Mouse (Mus musculus): ENCODE results near the gene Krtap28-13. TPM values are rescaled to one million over a fixed set of nuclear protein-coding genes. Genes with fewer than 3 reads are reported as not detected.

The Krtap28-13 gene
- polyA plus RNA-seq (2012; ENCODE audit: low replicate concordance) = not detected in 2 replicates

GRCm38 (mm10) chr1:83060643-83061042 is at the start of gene Krtap28-13:
Gene Krtap28-13, plus strand, starts transcription at chr1:83060930.

GRCm38 (mm10) chr1:83038109-83038672 is 22.5 kb upstream of the Krtap28-13 start, which contains the start of gene Slc19a3:
Gene Slc19a3, minus strand, starts transcription at chr1:83038448.

GRCm38 (mm10) chr1:83042380-83042779 is 18.4 kb upstream of the Krtap28-13 start, which contains the start of gene Krtap28-10:
Gene Krtap28-10, minus strand, starts transcription at chr1:83042480.

GRCm38 (mm10) chr1:83044882-83045427 is 15.8 kb upstream of the Krtap28-13 start, which contains the start of gene Gm47969:
Gene Gm47969, plus strand, starts transcription at chr1:83044932.

GRCm38 (mm10) chr1:83059278-83059677 is 1.5 kb upstream of the Krtap28-13 start, which contains the start of gene A030005K14Rik:
Gene A030005K14Rik, minus strand, starts transcription at chr1:83059378.

Other genes starting within 250 kb of the Krtap28-13 start
- 16.3 and 16.5 TPM in 2 replicates for gene Agfg1, start 221.4 kb upstream of the Krtap28-13 start, polyA plus RNA-seq (2012; ENCODE audit: low replicate concordance)
- gene A030005L19Rik, start 147.6 kb upstream of the Krtap28-13 start, polyA plus RNA-seq (2012; ENCODE audit: low replicate concordance) = 0.26 TPM in 1 of 2 replicates, not detected in the other
- gene A030014E15Rik, start 136.0 kb upstream of the Krtap28-13 start, polyA plus RNA-seq (2012; ENCODE audit: low replicate concordance) = not detected in 2 replicates
- gene Gm6217, start 129.5 kb upstream of the Krtap28-13 start, polyA plus RNA-seq (2012; ENCODE audit: low replicate concordance) = not detected in 2 replicates
- gene A030003K21Rik, start 117.5 kb upstream of the Krtap28-13 start, polyA plus RNA-seq (2012; ENCODE audit: low replicate concordance) = not detected in 2 replicates
- not detected in 2 replicates for gene Gm7544, start 104.9 kb upstream of the Krtap28-13 start, polyA plus RNA-seq (2012; ENCODE audit: low replicate concordance)
- not detected in 2 replicates for gene Gm47955, start 100.6 kb upstream of the Krtap28-13 start, polyA plus RNA-seq (2012; ENCODE audit: low replicate concordance)
- gene Gm47959, start 60.4 kb upstream of the Krtap28-13 start, polyA plus RNA-seq (2012; ENCODE audit: low replicate concordance) = not detected in 2 replicates
- 0.11 TPM in 1 of 2 replicates, not detected in the other for gene Slc19a3, start 22.5 kb upstream of the Krtap28-13 start, polyA plus RNA-seq (2012; ENCODE audit: low replicate concordance)
- gene Krtap28-10, start 18.4 kb upstream of the Krtap28-13 start, polyA plus RNA-seq (2012; ENCODE audit: low replicate concordance) = not detected in 2 replicates
- gene Gm47969, start 16.0 kb upstream of the Krtap28-13 start, polyA plus RNA-seq (2012; ENCODE audit: low replicate concordance) = not detected in 2 replicates
- gene A030005K14Rik, start 1.6 kb upstream of the Krtap28-13 start, polyA plus RNA-seq (2012; ENCODE audit: low replicate concordance) = not detected in 2 replicates
- not detected in 2 replicates for gene Ccl20, start 55.8 kb downstream of the Krtap28-13 start, polyA plus RNA-seq (2012; ENCODE audit: low replicate concordance)
- not detected in 2 replicates for gene Daw1, start 98.8 kb downstream of the Krtap28-13 start, polyA plus RNA-seq (2012; ENCODE audit: low replicate concordance)